8 mouse cellular contexts compared by ENCODE assay signal in the genomic region with DNA sequence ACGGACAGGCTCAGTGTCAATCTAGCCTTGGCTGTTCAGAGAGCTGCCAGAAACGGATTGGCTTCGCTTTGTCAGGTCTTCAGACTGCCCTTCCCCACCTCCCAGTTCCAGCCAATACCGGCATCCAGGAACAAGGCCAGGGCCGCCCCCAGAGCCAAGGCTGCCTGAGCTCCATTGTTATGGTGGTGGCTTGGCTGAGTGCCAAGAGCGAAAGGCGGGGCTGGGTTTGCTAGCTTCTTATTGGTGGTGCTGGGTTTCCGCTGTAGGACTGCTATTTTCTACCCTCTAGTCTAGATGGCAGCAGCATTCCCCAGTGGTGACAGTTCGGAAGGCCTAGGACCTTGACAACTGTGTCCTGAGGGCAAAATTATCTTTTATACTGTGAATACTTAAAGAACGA. TPM values are rescaled to one million over a fixed set of nuclear protein-coding genes. Genes with fewer than 3 reads are reported as not detected.
DNase-seq lines count a peak whose midpoint lies in the region; ATAC-seq and TF ChIP-seq lines count a peak whose summit lies in the region.

Gene Gstm7, minus strand, starts transcription at position 148 of the 400 bp plus-strand sequence.

- peak; percentile 80 for ATAC-seq in heart, embryonic 13.5 days (ENCODE audit: extremely low read depth, insufficient number of reproducible peaks, low FRiP score, low TSS enrichment)
- peak; percentile 97 for ATAC-seq in kidney, postnatal 0 days (replicated peaks; ENCODE audit: low FRiP score, low read depth)

- 4% methylated on average over 10 of the region's 10 CpGs for WGBS in heart, embryonic 13.5 days
- 9% methylated on average over 10 of the region's 10 CpGs for WGBS in kidney, postnatal 0 days
- WGBS in liver, adult 2 months: 3% methylated on average over 10 of the region's 10 CpGs

- H3K27ac ChIP-seq in brown adipose tissue, adult 24 weeks (replicated peaks; ENCODE audit: low read depth, low read length): 0 out of 2 replicates have a peak within 1 kb of the TSS, but pooled peaks have one; percentile 2
- peak within 1 kb of the TSS; percentile 71 for H3K27ac ChIP-seq in heart, embryonic 13.5 days (replicated peaks)
- no peak within 1 kb of the TSS for H3K27ac ChIP-seq in kidney, postnatal 0 days
- H3K27ac ChIP-seq in liver, adult 2 months (replicated peaks; ENCODE audit: insufficient read depth, low read depth, low read length): peak within 1 kb of the TSS; percentile 32

- no peaks in the 10 kb centered on the region for H3K36me3 ChIP-seq in heart, embryonic 13.5 days
- no peaks in the 10 kb centered on the region for H3K36me3 ChIP-seq in kidney, postnatal 0 days (ENCODE audit: insufficient read depth, low read length)
- H3K36me3 ChIP-seq in liver, adult 2 months (ENCODE audit: control insufficient read depth, insufficient read depth, low read length): no peaks in the 10 kb centered on the region
- no peaks in the 10 kb centered on the region for H3K36me3 ChIP-seq in myocyte (ENCODE audit: control insufficient read depth, insufficient read depth)

- H3K79me2 ChIP-seq in liver, adult 2 months (ENCODE audit: control insufficient read depth, insufficient read depth, low read length): no peaks in the 10 kb centered on the region
- H3K79me2 ChIP-seq in myocyte (ENCODE audit: control insufficient read depth, insufficient read depth): no peaks in the 10 kb centered on the region

- no peaks in the 10 kb centered on the region for H3K9me3 ChIP-seq in heart, embryonic 13.5 days
- no peaks in the 10 kb centered on the region for H3K9me3 ChIP-seq in kidney, postnatal 0 days (replicated peaks; ENCODE audit: low read length)

- peak within 1 kb of the TSS; percentile 69 for H3K4me2 ChIP-seq in heart, embryonic 13.5 days
- peak within 1 kb of the TSS; percentile 36 for H3K4me2 ChIP-seq in kidney, postnatal 0 days (ENCODE audit: low read length)
- peak within 1 kb of the TSS; percentile 71 for H3K4me2 ChIP-seq in myocyte (ENCODE audit: low read depth)

- peaks cover 11% of the 10 kb centered on the region for H3K27me3 ChIP-seq in heart, embryonic 13.5 days (replicated peaks)
- no peaks in the 10 kb centered on the region for H3K27me3 ChIP-seq in kidney, postnatal 0 days (ENCODE audit: insufficient read depth, low read length)
- H3K27me3 ChIP-seq in liver, adult 2 months (ENCODE audit: control insufficient read depth, insufficient read depth, low read length): no peaks in the 10 kb centered on the region
- H3K27me3 ChIP-seq in myocyte (ENCODE audit: control insufficient read depth, insufficient read depth, insufficient read length): peaks cover 5% of the 10 kb centered on the region

- H3K4me3 ChIP-seq in brown adipose tissue, adult 24 weeks (ENCODE audit: insufficient read depth, low read depth, low read length): peak within 1 kb of the TSS; percentile 47
- H3K4me3 ChIP-seq in heart, embryonic 13.5 days: peak within 1 kb of the TSS; percentile 48
- peak within 1 kb of the TSS; percentile 15; the same call in 1 of the 2 replicates for H3K4me3 ChIP-seq in kidney, postnatal 0 days (replicated peaks; ENCODE audit: low read depth, low read length)
- H3K4me3 ChIP-seq in liver, adult 2 months (ENCODE audit: insufficient read depth, low read depth, low read length): peak within 1 kb of the TSS; percentile 25; the same call in 1 of the 2 replicates
- H3K4me3 ChIP-seq in myocyte: no peak within 1 kb of the TSS

- no peaks in the 10 kb centered on the region for H3K4me1 ChIP-seq in brown adipose tissue, adult 24 weeks (ENCODE audit: control insufficient read depth, insufficient read depth, insufficient read length, low read length)
- peaks cover 25% of the 10 kb centered on the region for H3K4me1 ChIP-seq in heart, embryonic 13.5 days
- no peaks in the 10 kb centered on the region for H3K4me1 ChIP-seq in kidney, postnatal 0 days (replicated peaks; ENCODE audit: insufficient read depth, low read length)
- H3K4me1 ChIP-seq in liver, adult 2 months (ENCODE audit: control insufficient read depth, insufficient read depth, low read length): peaks cover 4% of the 10 kb centered on the region; the same call in 1 of the 2 replicates

- peak; percentile 83 to 84 for DNase-seq in B cell, adult 2 months
- peak; percentile 61 for DNase-seq in fibroblast of lung, adult 2 months (ENCODE audit: low read depth)
- peak; percentile 96 for DNase-seq in kidney, postnatal 0 days (ENCODE audit: low spot score)
- peak; percentile 98 for DNase-seq in liver, adult 2 months (ENCODE audit: extremely low read depth, low read depth, low spot score)
- DNase-seq in spleen, postnatal 4 days (ENCODE audit: low spot score in 2 of 2): peak; percentile 85 to 91

- no peak within 1 kb of the TSS for H3ac ChIP-seq in myocyte (ENCODE audit: control insufficient read depth, insufficient read length)

- H3K9ac ChIP-seq in heart, embryonic 13.5 days: peak within 1 kb of the TSS; percentile 75
- no peak within 1 kb of the TSS for H3K9ac ChIP-seq in kidney, postnatal 0 days (ENCODE audit: low read depth, low read length)
- peak within 1 kb of the TSS; percentile 12; the same call in 1 of the 2 replicates for H3K9ac ChIP-seq in liver, adult 2 months (ENCODE audit: low read depth, low read length)

- no peak for TF ChIP-seq POLR2A in liver, adult 2 months (IDR thresholded peaks at IDR 0.05; ENCODE audit: extremely low read depth, insufficient read depth, low read length)
- TF ChIP-seq POLR2A in myocyte (IDR thresholded peaks at IDR 0.05; ENCODE audit: insufficient read length, low read depth): no peak

- TF ChIP-seq CTCF in kidney, postnatal 0 days (IDR thresholded peaks at IDR 0.05; ENCODE audit: low read depth): peak; percentile 51; the same call in 1 of the 2 replicates
- peak; percentile 20; the same call in 1 of the 2 replicates for TF ChIP-seq CTCF in liver, adult 2 months (IDR thresholded peaks at IDR 0.05; ENCODE audit: low read depth, low read length)

TF ChIP-seq in myocyte, 11 proteins besides CTCF, POLR2A, EP300 and RAD21:
- no peak for TF ChIP-seq SRF (IDR thresholded peaks at IDR 0.05; ENCODE audit: control insufficient read depth, insufficient read length, low read depth)
- TF ChIP-seq TCF3 (IDR thresholded peaks at IDR 0.05; ENCODE audit: insufficient read length, low read depth): no peak
- no peak for TF ChIP-seq MAX (IDR thresholded peaks at IDR 0.05; ENCODE audit: low read depth)
- no peak for TF ChIP-seq REST (IDR thresholded peaks at IDR 0.05; ENCODE audit: insufficient read depth, insufficient read length)
- no peak for TF ChIP-seq E2F4 (IDR thresholded peaks at IDR 0.05; ENCODE audit: insufficient read depth)
- TF ChIP-seq MYOD1 (IDR thresholded peaks at IDR 0.05; ENCODE audit: control insufficient read depth in 1 of 3, insufficient read length in 2 of 3, low read depth in 2 of 3): no peak
- TF ChIP-seq MYOG (IDR thresholded peaks at IDR 0.05; ENCODE audit: control insufficient read depth in 1 of 3, insufficient read depth in 1 of 3, insufficient read length in 2 of 3, low read depth in 2 of 3): no peak
- TF ChIP-seq CEBPB (IDR thresholded peaks at IDR 0.05; ENCODE audit: insufficient read depth, poor library complexity, severe bottlenecking): no peak
- no peak for TF ChIP-seq POLR2AphosphoS2 (IDR thresholded peaks at IDR 0.05; ENCODE audit: insufficient read length, low read depth)
- no peak for TF ChIP-seq TCF12 (IDR thresholded peaks at IDR 0.05; ENCODE audit: insufficient read depth, poor library complexity, severe bottlenecking)
- no peak for TF ChIP-seq USF1 (IDR thresholded peaks at IDR 0.05; ENCODE audit: low read depth)

RNA-seq across cellular contexts. Expression of gene Gstm7, which starts in this region (rescaled TPM):
- polyA plus RNA-seq in brown adipose tissue, adult 24 weeks (2012; ENCODE audit: insufficient read depth, insufficient read length, missing spikeins): 10.3 and 15.8 TPM in 2 replicates
- 14.6 and 15.9 TPM in 2 replicates for polyA plus RNA-seq in heart, embryonic 13.5 days (2015; fragmentation: Nextera tagmentation; extraction: Ambion mirVana)
- polyA plus RNA-seq in kidney, postnatal 0 days (2015; fragmentation: Nextera tagmentation; extraction: Ambion mirVana): 17.7 and 18.3 TPM in 2 replicates
- 69.8 and 99.1 TPM in 2 replicates for total RNA-seq in liver, adult 2 months (2014; rRNA removed)
- 108 and 130 TPM in 2 replicates for polyA plus RNA-seq in liver, adult 2 months (2012; rRNA removed)
- polyA plus RNA-seq in myocyte (2012; fragmentation: generic; extraction: Trizol): 0.50 TPM
